Comparison of ENCODE assay signal across 8 mouse cellular contexts in the genomic region with DNA sequence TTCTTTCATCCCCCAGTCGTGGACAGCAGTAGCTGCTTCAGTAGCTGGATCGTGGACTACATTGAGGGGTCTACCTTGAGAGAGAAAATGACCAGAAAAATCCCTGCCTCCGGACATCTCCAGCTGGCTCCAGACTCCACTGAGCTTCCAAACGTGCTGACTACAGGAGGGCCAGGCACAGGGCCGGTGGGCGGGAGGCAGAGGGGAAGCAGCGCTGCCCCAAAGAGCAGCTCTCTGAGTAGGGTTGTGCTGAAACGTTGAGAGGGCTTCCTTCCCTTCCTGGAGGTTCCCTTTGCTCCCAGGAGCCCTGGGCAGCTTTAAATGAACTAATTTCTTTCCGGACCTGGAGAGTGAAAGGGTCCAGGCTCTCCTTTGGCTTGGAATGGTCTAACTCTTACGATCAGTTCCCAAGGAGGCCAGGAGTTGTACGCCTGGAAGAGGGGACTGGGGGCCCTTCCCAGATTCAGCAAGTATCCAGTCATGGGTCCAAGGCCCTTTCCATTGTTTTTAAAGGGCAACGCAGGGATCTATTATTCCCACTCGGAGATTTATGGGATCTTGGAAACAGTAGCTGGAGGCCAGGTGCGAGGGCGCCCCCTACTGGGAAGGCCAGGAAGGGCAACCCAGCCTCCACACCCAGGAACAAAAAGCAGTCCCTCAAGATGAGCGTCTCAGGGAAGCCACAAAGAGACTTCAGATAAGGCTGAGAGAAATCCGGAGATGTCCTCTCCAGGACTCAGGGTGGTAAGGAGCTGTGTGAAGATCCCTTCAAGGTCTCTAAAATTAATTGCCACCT.
DNase-seq lines count a peak whose midpoint lies in the region; ATAC-seq and TF ChIP-seq lines count a peak whose summit lies in the region.

No protein-coding gene starts in this region.

- no peaks in the 10 kb centered on the region for H3K36me3 ChIP-seq in midbrain, embryonic 14.5 days (ENCODE audit: control insufficient read depth, insufficient read depth, low read length)
- H3K36me3 ChIP-seq in midbrain, embryonic 13.5 days, result no peaks in the 10 kb centered on the region
- no peaks in the 10 kb centered on the region for H3K36me3 ChIP-seq in hindbrain, postnatal 0 days (ENCODE audit: insufficient read depth, low read length)
- no peaks in the 10 kb centered on the region for H3K36me3 ChIP-seq in limb, embryonic 12.5 days

- no peak for ATAC-seq in midbrain, embryonic 14.5 days (ENCODE audit: low FRiP score, low TSS enrichment)
- no peak for ATAC-seq in midbrain, embryonic 13.5 days
- ATAC-seq in hindbrain, postnatal 0 days, result no peak
- ATAC-seq in limb, embryonic 12.5 days (ENCODE audit: insufficient number of reproducible peaks, insufficient read depth, low FRiP score, low TSS enrichment, low read depth), result no peak

- no peak overlapping the region for H3K4me2 ChIP-seq in midbrain, embryonic 14.5 days (ENCODE audit: low read length)
- no peak overlapping the region for H3K4me2 ChIP-seq in midbrain, embryonic 13.5 days (replicated peaks)
- 0 out of 2 replicates have a peak overlapping the region, but pooled peaks have one; percentile 14 for H3K4me2 ChIP-seq in hindbrain, postnatal 0 days (ENCODE audit: low read depth, low read length)
- H3K4me2 ChIP-seq in limb, embryonic 12.5 days, result peak overlapping the region; percentile 32

- no peak overlapping the region for H3K27ac ChIP-seq in midbrain, embryonic 14.5 days (replicated peaks; ENCODE audit: low read depth, low read length)
- no peak overlapping the region for H3K27ac ChIP-seq in midbrain, embryonic 13.5 days
- H3K27ac ChIP-seq in cortical plate, adult 2 months (ENCODE audit: insufficient read depth, low read length), result no peak overlapping the region
- no peak overlapping the region for H3K27ac ChIP-seq in hindbrain, postnatal 0 days
- no peak overlapping the region for H3K27ac ChIP-seq in limb, embryonic 12.5 days

- no peaks in the 10 kb centered on the region for H3K27me3 ChIP-seq in midbrain, embryonic 14.5 days (ENCODE audit: control insufficient read depth, insufficient read depth, low read length)
- H3K27me3 ChIP-seq in midbrain, embryonic 13.5 days, result peaks cover 11% of the 10 kb centered on the region
- no peaks in the 10 kb centered on the region for H3K27me3 ChIP-seq in hindbrain, postnatal 0 days (ENCODE audit: insufficient read depth, low read length)
- H3K27me3 ChIP-seq in limb, embryonic 12.5 days, result peaks cover 42% of the 10 kb centered on the region

- H3K4me3 ChIP-seq in midbrain, embryonic 14.5 days (replicated peaks; ENCODE audit: low read depth, low read length), result no peak overlapping the region
- H3K4me3 ChIP-seq in midbrain, embryonic 13.5 days (replicated peaks), result no peak overlapping the region
- H3K4me3 ChIP-seq in cortical plate, adult 2 months (ENCODE audit: insufficient read depth, low read length), result no peak overlapping the region
- no peak overlapping the region for H3K4me3 ChIP-seq in hindbrain, postnatal 0 days (ENCODE audit: low read length)
- H3K4me3 ChIP-seq in limb, embryonic 12.5 days (replicated peaks), result no peak overlapping the region

- peaks cover 17% of the 10 kb centered on the region for H3K4me1 ChIP-seq in midbrain, embryonic 14.5 days (ENCODE audit: control insufficient read depth, insufficient read depth, low read length)
- peaks cover 31% of the 10 kb centered on the region for H3K4me1 ChIP-seq in midbrain, embryonic 13.5 days (replicated peaks)
- H3K4me1 ChIP-seq in cortical plate, adult 2 months (ENCODE audit: control insufficient read depth, insufficient read depth, low read length), result peaks cover 1% of the 10 kb centered on the region; the same call in 1 of the 2 replicates
- peaks cover 9% of the 10 kb centered on the region for H3K4me1 ChIP-seq in hindbrain, postnatal 0 days (ENCODE audit: insufficient read depth, low read length)
- peaks cover 25% of the 10 kb centered on the region for H3K4me1 ChIP-seq in limb, embryonic 12.5 days (replicated peaks)

- no peak for TF ChIP-seq POLR2A in cortical plate, adult 2 months (IDR thresholded peaks at IDR 0.05; ENCODE audit: extremely low read depth, insufficient read depth, low read length)

- H3K9me3 ChIP-seq in midbrain, embryonic 14.5 days (ENCODE audit: control insufficient read depth, low read length), result no peaks in the 10 kb centered on the region
- H3K9me3 ChIP-seq in midbrain, embryonic 13.5 days, result no peaks in the 10 kb centered on the region
- H3K9me3 ChIP-seq in hindbrain, postnatal 0 days (ENCODE audit: low read length), result no peaks in the 10 kb centered on the region
- H3K9me3 ChIP-seq in limb, embryonic 12.5 days, result no peaks in the 10 kb centered on the region

- peak; percentile 74 for TF ChIP-seq CTCF in cortical plate, adult 2 months (IDR thresholded peaks at IDR 0.05; ENCODE audit: extremely low read depth, insufficient read depth, low read length)
- peak; percentile 77 for TF ChIP-seq CTCF in hindbrain, postnatal 0 days (IDR thresholded peaks at IDR 0.05; ENCODE audit: low read depth)

- H3K9ac ChIP-seq in midbrain, embryonic 14.5 days (replicated peaks; ENCODE audit: low read length), result no peak overlapping the region
- H3K9ac ChIP-seq in midbrain, embryonic 13.5 days (replicated peaks), result no peak overlapping the region
- no peak overlapping the region for H3K9ac ChIP-seq in hindbrain, postnatal 0 days (replicated peaks; ENCODE audit: low read length)
- H3K9ac ChIP-seq in limb, embryonic 12.5 days (replicated peaks), result no peak overlapping the region

- DNase-seq in midbrain, embryonic 14.5 days, result peak; percentile 61
- DNase-seq in adrenal gland, adult 18-20 months (ENCODE audit: low spot score in 2 of 2), result peak; percentile 48 to 59
- peak; percentile 45 for DNase-seq in hindbrain, postnatal 0 days (ENCODE audit: low spot score)
- peak; percentile 56 to 69 for DNase-seq in right cerebral cortex, adult 2 months (ENCODE audit: low spot score in 2 of 2)
- no peak for DNase-seq in spleen, postnatal 36 days (ENCODE audit: low spot score in 2 of 2)

- WGBS in midbrain, embryonic 14.5 days, result 5% methylated on average over 17 of the region's 17 CpGs
- 6% methylated on average over 17 of the region's 17 CpGs for WGBS in midbrain, embryonic 13.5 days
- 13% methylated on average over 16 of the region's 17 CpGs for WGBS in hindbrain, postnatal 0 days
- WGBS in limb, embryonic 12.5 days, result 8% methylated on average over 17 of the region's 17 CpGs

Comparison
In these comparisons a context has a peak if more than half of its experiments do, and no peak if none do; other contexts are left out.
1. DNase-seq: peak in midbrain, embryonic 14.5 days (single experiment), adrenal gland, adult 18-20 months (2 of 2), hindbrain, postnatal 0 days (single experiment) and right cerebral cortex, adult 2 months (2 of 2); none in spleen, postnatal 36 days (0 of 2).
2. H3K4me2 ChIP-seq: peak in hindbrain, postnatal 0 days (single experiment) and limb, embryonic 12.5 days (single experiment); none in midbrain, embryonic 14.5 days (single experiment) and midbrain, embryonic 13.5 days (single experiment).